Mouse (Mus musculus): Measurements from ENCODE around the gene Gm3435.
"Not testable (repeated sequence)": the region's sequence is repeated elsewhere in the genome, so short reads cannot be mapped to it uniquely, and the experiment has no call there.

Gene Gm3435

GRCm38 (mm10) chr17:15009706-15010413, at the start of gene Gm3435:
Gene Gm3435 (plus strand): TSS chr17:15010176.
- not testable (repeated sequence) for DNase-seq

DNA sequence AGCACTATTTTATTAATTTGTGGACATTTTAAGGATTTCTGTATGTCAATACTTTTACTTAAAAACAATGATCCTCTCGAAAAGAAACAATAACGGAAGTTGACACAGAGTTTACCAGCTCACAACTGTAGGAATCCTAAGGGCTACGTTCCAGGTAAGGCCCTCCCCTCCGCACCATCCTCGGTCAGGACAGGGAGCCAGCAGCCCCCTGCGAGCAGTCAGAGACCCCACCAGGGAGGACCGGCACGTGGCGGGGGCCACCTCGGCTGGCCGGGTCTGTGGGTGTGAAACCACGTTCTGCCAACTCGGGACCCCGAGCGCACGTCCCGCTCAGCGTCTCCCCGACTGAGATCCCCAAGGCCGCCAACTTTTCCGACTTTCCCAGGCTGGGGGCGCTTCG, 49.5 kb upstream of the Gm3435 start:
- DNase-seq, result peak; percentile 12

GRCm38 (mm10) chr17:14960951-14961556, 48.9 kb upstream of the Gm3435 start, which contains the start of gene Phf10:
Gene Phf10 (minus strand): TSS chr17:14961273.
- DNase-seq, result peak; percentile 56

GRCm38 (mm10) chr17:14961557-14962154, 48.3 kb upstream of the Gm3435 start:
- not testable (repeated sequence) for DNase-seq

GRCm38 (mm10) chr17:14968373-14968913, 41.5 kb upstream of the Gm3435 start:
- DNase-seq, result not testable (repeated sequence)

GRCm38 (mm10) chr17:14977718-14978361, 32.1 kb upstream of the Gm3435 start:
- DNase-seq, result not testable (repeated sequence)

- DNase-seq, result not testable (repeated sequence)
Observed at GRCm38 (mm10) chr17:14978362-14979038, 31.5 kb upstream of the Gm3435 start, which contains the start of the genes 9030025P20Rik and Gm3417. Gene 9030025P20Rik (plus strand): TSS chr17:14978468. Gene Gm3417 (minus strand): TSS chr17:14978790.

DNA sequence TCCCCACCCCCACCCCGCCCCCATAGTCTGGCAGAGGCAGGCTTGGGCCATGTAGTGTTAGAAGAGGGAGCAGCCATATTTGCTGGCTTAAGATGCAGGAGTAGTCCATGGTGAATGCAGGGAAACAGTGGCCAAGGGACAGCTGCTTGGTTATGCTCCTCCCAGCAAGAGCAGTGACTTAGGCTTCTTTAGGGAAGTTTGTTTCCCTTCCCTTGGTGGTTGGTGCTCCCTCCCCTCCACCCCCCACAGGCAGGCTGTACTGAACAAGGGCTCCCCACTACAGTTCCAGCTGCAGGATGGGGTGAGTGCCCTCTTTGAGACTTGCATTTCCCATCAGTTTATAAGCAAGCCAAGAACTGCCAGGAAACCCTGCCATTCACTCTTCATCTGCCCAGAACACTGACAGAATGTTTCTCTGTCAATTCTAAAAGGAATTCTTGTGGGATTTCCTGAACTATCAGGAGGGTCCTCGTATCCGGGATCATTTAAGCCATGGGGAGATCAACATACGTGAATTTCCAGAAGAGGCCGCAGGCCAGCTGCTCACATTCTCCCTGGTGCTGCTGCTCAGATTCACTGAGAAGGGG, 19.8 kb upstream of the Gm3435 start:
- not testable (repeated sequence) for DNase-seq

DNA sequence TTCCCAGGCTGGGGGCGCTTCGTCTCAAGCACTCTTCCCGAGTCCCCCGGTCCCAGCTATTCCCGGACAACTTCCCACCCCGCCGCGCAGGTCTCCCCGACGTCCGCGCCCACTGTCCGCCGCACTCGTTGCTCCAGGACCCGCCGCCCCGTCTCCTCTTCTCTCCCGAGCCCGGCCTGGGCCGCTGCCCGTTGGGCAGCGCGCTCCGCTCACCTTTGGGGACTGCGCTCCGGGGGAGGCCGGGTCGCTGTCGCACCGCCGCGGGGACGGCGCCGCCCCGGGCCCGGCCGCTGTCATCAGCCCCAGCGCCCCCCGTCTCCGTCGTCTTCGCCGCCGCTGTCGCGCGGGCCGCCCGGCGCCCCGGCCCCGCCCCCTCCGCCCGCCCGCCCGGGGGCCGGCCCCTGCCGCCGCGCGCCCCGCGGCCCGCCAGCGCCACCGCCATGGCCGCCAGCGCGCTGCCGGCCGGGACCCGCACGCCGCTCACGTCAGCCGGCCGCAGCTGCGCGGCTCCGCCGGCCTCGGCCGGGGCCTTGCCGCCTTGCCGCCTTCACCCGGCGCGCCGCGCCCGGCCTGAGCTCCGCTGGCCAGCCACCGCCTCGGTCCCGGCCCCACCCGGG, 17.3 kb upstream of the Gm3435 start:
- not testable (repeated sequence) for DNase-seq

GRCm38 (mm10) chr17:14993139-14993832, 16.7 kb upstream of the Gm3435 start:
- DNase-seq, result not testable (repeated sequence)

DNA sequence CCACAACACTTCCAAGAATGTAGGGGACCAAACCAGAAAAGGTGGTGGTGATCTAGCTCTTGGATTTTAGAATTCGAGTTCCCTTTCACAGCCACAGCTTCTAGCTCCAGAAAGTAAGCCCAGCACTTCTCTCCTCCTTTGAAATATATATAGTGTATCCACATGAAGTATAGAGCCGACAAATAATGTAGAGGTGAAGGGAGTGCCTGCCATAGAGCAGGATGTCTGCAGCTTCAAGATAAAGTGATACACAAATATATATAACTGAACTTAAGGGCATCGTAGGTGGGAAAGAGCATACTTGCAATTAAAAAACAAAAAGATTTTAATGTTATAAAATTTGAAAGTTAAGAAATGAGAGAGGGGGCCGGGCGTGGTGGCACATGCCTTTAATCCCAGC, 15.8 kb upstream of the Gm3435 start:
- DNase-seq, result not testable (repeated sequence)

DNA sequence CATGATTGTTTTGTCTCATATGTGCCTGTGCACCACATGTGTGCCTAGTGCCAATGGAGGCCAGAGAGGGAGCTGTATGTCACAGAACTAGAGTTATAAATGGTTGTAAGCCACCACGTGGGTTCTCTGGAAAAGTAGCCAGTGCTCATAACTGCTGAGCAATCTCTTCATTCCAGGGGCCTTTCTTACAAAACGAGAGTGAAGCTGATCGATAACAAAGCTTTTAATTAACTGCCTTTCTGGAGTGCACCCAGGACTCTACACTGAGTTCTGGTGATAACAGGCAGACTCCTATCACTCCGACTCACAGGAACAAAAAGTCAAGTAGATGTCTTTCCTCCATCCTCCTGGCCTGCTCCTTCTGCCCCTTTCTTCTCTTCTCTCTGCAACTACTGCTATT, 9.9 kb upstream of the Gm3435 start:
- DNase-seq, result not testable (repeated sequence)

GRCm38 (mm10) chr17:15009088-15009487, 888 bp upstream of the Gm3435 start:
- not testable (repeated sequence) for DNase-seq

DNA sequence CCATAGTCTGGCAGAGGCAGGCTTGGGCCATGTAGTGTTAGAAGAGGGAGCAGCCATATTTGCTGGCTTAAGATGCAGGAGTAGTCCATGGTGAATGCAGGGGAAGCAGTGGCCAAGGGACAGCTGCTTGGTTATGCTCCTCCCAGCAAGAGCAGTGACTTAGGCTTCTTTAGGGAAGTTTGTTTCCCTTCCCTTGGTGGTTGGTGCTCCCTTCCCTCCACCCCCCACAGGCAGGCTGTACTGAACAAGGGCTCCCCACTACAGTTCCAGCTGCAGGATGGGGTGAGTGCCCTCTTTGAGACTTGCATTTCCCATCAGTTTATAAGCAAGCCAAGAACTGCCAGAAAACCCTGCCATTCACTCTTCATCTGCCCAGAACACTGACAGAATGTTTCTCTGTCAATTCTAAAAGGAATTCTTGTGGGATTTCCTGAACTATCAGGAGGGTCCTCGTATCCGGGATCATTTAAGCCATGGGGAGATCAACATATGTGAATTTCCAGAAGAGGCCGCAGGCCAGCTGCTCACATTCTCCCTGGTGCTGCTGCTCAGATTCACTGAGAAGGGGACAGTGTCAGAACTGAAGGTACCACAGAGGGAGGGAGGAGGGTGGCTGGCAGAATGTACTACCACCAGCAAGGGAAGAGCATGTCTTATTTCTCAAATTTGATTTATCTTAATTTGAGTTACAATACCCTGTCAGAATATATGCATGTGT, 11.7 kb downstream of the Gm3435 start:
- not testable (repeated sequence) for DNase-seq

DNA sequence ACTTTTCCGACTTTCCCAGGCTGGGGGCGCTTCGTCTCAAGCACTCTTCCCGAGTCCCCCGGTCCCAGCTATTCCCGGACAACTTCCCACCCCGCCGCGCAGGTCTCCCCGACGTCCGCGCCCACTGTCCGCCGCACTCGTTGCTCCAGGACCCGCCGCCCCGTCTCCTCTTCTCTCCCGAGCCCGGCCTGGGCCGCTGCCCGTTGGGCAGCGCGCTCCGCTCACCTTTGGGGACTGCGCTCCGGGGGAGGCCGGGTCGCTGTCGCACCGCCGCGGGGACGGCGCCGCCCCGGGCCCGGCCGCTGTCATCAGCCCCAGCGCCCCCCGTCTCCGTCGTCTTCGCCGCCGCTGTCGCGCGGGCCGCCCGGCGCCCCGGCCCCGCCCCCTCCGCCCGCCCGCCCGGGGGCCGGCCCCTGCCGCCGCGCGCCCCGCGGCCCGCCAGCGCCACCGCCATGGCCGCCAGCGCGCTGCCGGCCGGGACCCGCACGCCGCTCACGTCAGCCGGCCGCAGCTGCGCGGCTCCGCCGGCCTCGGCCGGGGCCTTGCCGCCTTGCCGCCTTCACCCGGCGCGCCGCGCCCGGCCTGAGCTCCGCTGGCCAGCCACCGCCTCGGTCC, 14.0 kb downstream of the Gm3435 start:
- DNase-seq, result not testable (repeated sequence)

- DNase-seq, result not testable (repeated sequence)
Observed at GRCm38 (mm10) chr17:15024502-15025193, 14.7 kb downstream of the Gm3435 start.

DNA sequence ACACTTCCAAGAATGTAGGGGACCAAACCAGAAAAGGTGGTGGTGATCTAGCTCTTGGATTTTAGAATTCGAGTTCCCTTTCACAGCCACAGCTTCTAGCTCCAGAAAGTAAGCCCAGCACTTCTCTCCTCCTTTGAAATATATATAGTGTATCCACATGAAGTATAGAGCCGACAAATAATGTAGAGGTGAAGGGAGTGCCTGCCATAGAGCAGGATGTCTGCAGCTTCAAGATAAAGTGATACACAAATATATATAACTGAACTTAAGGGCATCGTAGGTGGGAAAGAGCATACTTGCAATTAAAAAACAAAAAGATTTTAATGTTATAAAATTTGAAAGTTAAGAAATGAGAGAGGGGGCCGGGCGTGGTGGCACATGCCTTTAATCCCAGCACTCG, 15.5 kb downstream of the Gm3435 start:
- DNase-seq, result not testable (repeated sequence)

DNA sequence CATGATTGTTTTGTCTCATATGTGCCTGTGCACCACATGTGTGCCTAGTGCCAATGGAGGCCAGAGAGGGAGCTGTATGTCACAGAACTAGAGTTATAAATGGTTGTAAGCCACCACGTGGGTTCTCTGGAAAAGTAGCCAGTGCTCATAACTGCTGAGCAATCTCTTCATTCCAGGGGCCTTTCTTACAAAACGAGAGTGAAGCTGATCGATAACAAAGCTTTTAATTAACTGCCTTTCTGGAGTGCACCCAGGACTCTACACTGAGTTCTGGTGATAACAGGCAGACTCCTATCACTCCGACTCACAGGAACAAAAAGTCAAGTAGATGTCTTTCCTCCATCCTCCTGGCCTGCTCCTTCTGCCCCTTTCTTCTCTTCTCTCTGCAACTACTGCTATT, 21.4 kb downstream of the Gm3435 start:
- DNase-seq, result not testable (repeated sequence)

DNA sequence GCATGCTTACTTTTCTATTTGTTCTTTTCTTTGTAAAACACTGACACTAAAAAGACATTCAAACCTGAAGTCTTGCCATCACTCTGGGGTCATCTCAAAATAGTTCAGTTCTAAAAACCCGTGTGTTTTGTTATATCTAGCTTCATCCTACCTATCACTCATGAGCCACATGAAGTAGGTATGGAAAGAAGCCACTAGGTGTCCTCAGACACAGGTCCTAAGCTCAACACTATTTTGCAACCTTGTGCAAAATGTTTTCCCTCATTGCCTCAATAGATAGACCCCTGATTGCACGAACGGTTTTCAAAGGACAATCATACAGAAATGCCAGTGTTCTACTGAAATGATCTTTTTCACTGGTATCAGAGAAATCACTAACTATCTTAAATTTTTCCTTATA, 30.5 kb downstream of the Gm3435 start:
- not testable (repeated sequence) for DNase-seq

All from retina, postnatal 1 day (tissue).